Mouse (Mus musculus): Measurements from ENCODE around the gene Cmtr1. TPM values are rescaled to one million over a fixed set of nuclear protein-coding genes. Genes with fewer than 3 reads are reported as not detected.

Cmtr1 gene
- polyA plus RNA-seq, 1 experiment from 2014 or later, result 48.7 TPM

- H3K27me3 ChIP-seq (ENCODE audit: control insufficient read depth, insufficient read depth, low read length), result no peaks in the 10 kb centered on the region
- H3K27ac ChIP-seq (replicated peaks), result no peak overlapping the region
- DNase-seq (ENCODE audit: low spot score) (no peak), ATAC-seq (ENCODE audit: low FRiP score, low TSS enrichment) (no peak)
- 77% methylated on average over 2 of the region's 2 CpGs for WGBS
- no peaks in the 10 kb centered on the region for H3K36me3 ChIP-seq (ENCODE audit: control insufficient read depth, insufficient read depth, low read length)
- H3K4me3 ChIP-seq (ENCODE audit: low read depth, low read length), result no peak overlapping the region
- TF ChIP-seq EP300 (optimal IDR thresholded peaks at IDR 0.05), result no peak
- no peak for TF ChIP-seq CTCF (IDR thresholded peaks at IDR 0.05; ENCODE audit: low read depth)
- H3K9ac ChIP-seq (ENCODE audit: low read length), result no peak overlapping the region
- no peaks in the 10 kb centered on the region for H3K9me3 ChIP-seq (ENCODE audit: control insufficient read depth, low read length)
- no peak overlapping the region for H3K4me2 ChIP-seq (replicated peaks; ENCODE audit: low read depth)
- no peaks in the 10 kb centered on the region for H3K4me1 ChIP-seq (replicated peaks; ENCODE audit: control insufficient read depth, insufficient read depth)
These were observed 2.1 kb upstream of the Cmtr1 start for GRCm38 (mm10) chr17:29658249-29658648.

- H3K27me3 ChIP-seq (ENCODE audit: control insufficient read depth, insufficient read depth, low read length), result no peaks in the 10 kb centered on the region
- peak overlapping the region; percentile 97 for H3K4me3 ChIP-seq (ENCODE audit: low read depth, low read length)
- no peaks in the 10 kb centered on the region for H3K9me3 ChIP-seq (ENCODE audit: control insufficient read depth, low read length)
- no peaks in the 10 kb centered on the region for H3K4me1 ChIP-seq (replicated peaks; ENCODE audit: control insufficient read depth, insufficient read depth)
- under 1% methylated on average over 39 of the region's 41 CpGs for WGBS
- TF ChIP-seq CTCF (IDR thresholded peaks at IDR 0.05; ENCODE audit: low read depth), result peak; percentile 18; the same call in 1 of the 2 replicates
- TF ChIP-seq EP300 (optimal IDR thresholded peaks at IDR 0.05), result no peak
- no peaks in the 10 kb centered on the region for H3K36me3 ChIP-seq (ENCODE audit: control insufficient read depth, insufficient read depth, low read length)
- H3K27ac ChIP-seq (replicated peaks), result peak overlapping the region; percentile 95
- no peak; the same call in none of the 2 replicates for ATAC-seq (ENCODE audit: low FRiP score, low TSS enrichment)
- DNase-seq (ENCODE audit: low spot score), result no peak
- peak overlapping the region; percentile 80 for H3K4me2 ChIP-seq (replicated peaks; ENCODE audit: low read depth)
- peak overlapping the region; percentile 99 for H3K9ac ChIP-seq (ENCODE audit: low read length)
These were observed 482 bp downstream of the Cmtr1 start for GRCm38 (mm10) chr17:29660762-29661391.

GRCm38 (mm10) chr17:29662145-29662544 lies 1.8 kb downstream of the Cmtr1 start:
- H3K4me2 ChIP-seq (replicated peaks; ENCODE audit: low read depth), result no peak overlapping the region
- ATAC-seq (ENCODE audit: low FRiP score, low TSS enrichment), result no peak
- H3K4me3 ChIP-seq (ENCODE audit: low read depth, low read length), result no peak overlapping the region
- H3K9ac ChIP-seq (ENCODE audit: low read length), result no peak overlapping the region
- no peaks in the 10 kb centered on the region for H3K27me3 ChIP-seq (ENCODE audit: control insufficient read depth, insufficient read depth, low read length)
- no peak for DNase-seq (ENCODE audit: low spot score)
- H3K27ac ChIP-seq (replicated peaks), result no peak overlapping the region
- no peaks in the 10 kb centered on the region for H3K4me1 ChIP-seq (replicated peaks; ENCODE audit: control insufficient read depth, insufficient read depth)
- no peak for TF ChIP-seq CTCF (IDR thresholded peaks at IDR 0.05; ENCODE audit: low read depth)
- no peak for TF ChIP-seq EP300 (optimal IDR thresholded peaks at IDR 0.05)
- H3K36me3 ChIP-seq (ENCODE audit: control insufficient read depth, insufficient read depth, low read length), result no peaks in the 10 kb centered on the region
- H3K9me3 ChIP-seq (ENCODE audit: control insufficient read depth, low read length), result no peaks in the 10 kb centered on the region
- WGBS, result 88% methylated on average over 6 of the region's 6 CpGs

- Histone ChIP-seq H3K9ac (ENCODE audit: low read length) (no peak overlapping the region), H3K27ac (replicated peaks) (no peak overlapping the region; the same call in 1 of the 2 replicates), H3K4me2 (replicated peaks; ENCODE audit: low read depth) (no peak overlapping the region), H3K36me3 (ENCODE audit: control insufficient read depth, insufficient read depth, low read length) (peaks cover 5% of the 10 kb centered on the region; the same call in 1 of the 2 replicates), H3K27me3 (ENCODE audit: control insufficient read depth, insufficient read depth, low read length) (no peaks in the 10 kb centered on the region), H3K4me1 (replicated peaks; ENCODE audit: control insufficient read depth, insufficient read depth) (no peaks in the 10 kb centered on the region), H3K4me3 (ENCODE audit: low read depth, low read length) (no peak overlapping the region), H3K9me3 (ENCODE audit: control insufficient read depth, low read length) (no peaks in the 10 kb centered on the region)
- TF ChIP-seq EP300 (optimal IDR thresholded peaks at IDR 0.05), result no peak
- TF ChIP-seq CTCF (IDR thresholded peaks at IDR 0.05; ENCODE audit: low read depth), result no peak
- ATAC-seq (ENCODE audit: low FRiP score, low TSS enrichment) (no peak), DNase-seq (ENCODE audit: low spot score) (no peak)
- 71% methylated on average over 10 of the region's 10 CpGs for WGBS
These were observed 7.9 kb downstream of the Cmtr1 start for GRCm38 (mm10) chr17:29668051-29668986.

GRCm38 (mm10) chr17:29669030-29669429 lies 8.6 kb downstream of the Cmtr1 start:
- WGBS, result 87% methylated on average over 4 of the region's 4 CpGs
- Histone ChIP-seq H3K27me3 (ENCODE audit: control insufficient read depth, insufficient read depth, low read length) (no peaks in the 10 kb centered on the region), H3K4me3 (ENCODE audit: low read depth, low read length) (no peak overlapping the region), H3K9ac (ENCODE audit: low read length) (no peak overlapping the region), H3K4me2 (replicated peaks; ENCODE audit: low read depth) (no peak overlapping the region), H3K27ac (replicated peaks) (no peak overlapping the region), H3K36me3 (ENCODE audit: control insufficient read depth, insufficient read depth, low read length) (peaks cover 5% of the 10 kb centered on the region; the same call in 1 of the 2 replicates), H3K4me1 (replicated peaks; ENCODE audit: control insufficient read depth, insufficient read depth) (no peaks in the 10 kb centered on the region), H3K9me3 (ENCODE audit: control insufficient read depth, low read length) (no peaks in the 10 kb centered on the region)
- ATAC-seq (ENCODE audit: low FRiP score, low TSS enrichment) (no peak), DNase-seq (ENCODE audit: low spot score) (no peak)
- no peak for TF ChIP-seq EP300 (optimal IDR thresholded peaks at IDR 0.05)

GRCm38 (mm10) chr17:29669936-29670335 lies 9.5 kb downstream of the Cmtr1 start:
- no peak overlapping the region for H3K4me2 ChIP-seq (replicated peaks; ENCODE audit: low read depth)
- no peaks in the 10 kb centered on the region for H3K27me3 ChIP-seq (ENCODE audit: control insufficient read depth, insufficient read depth, low read length)
- H3K4me3 ChIP-seq (ENCODE audit: low read depth, low read length), result no peak overlapping the region
- H3K9me3 ChIP-seq (ENCODE audit: control insufficient read depth, low read length), result no peaks in the 10 kb centered on the region
- no peak overlapping the region for H3K9ac ChIP-seq (ENCODE audit: low read length)
- TF ChIP-seq EP300 (optimal IDR thresholded peaks at IDR 0.05) (no peak), CTCF (IDR thresholded peaks at IDR 0.05; ENCODE audit: low read depth) (no peak)
- H3K4me1 ChIP-seq (replicated peaks; ENCODE audit: control insufficient read depth, insufficient read depth), result no peaks in the 10 kb centered on the region
- peaks cover 9% of the 10 kb centered on the region for H3K36me3 ChIP-seq (ENCODE audit: control insufficient read depth, insufficient read depth, low read length)
- DNase-seq (ENCODE audit: low spot score) (peak; percentile 39), ATAC-seq (ENCODE audit: low FRiP score, low TSS enrichment) (peak; percentile 92)
- H3K27ac ChIP-seq (replicated peaks), result no peak overlapping the region

Measured in stomach, postnatal 0 days (tissue).